Mouse (Mus musculus) hindbrain, embryonic 13.5 days (tissue): ENCODE measurements around the gene Bmpr1a. TPM values are rescaled to one million over a fixed set of nuclear protein-coding genes. Genes with fewer than 3 reads are reported as not detected.

Experiments used
- polyA plus RNA-seq: library from polyadenylated mRNA; unstranded; fragments of >200 nt; fragmentation: Nextera tagmentation; extraction: Ambion mirVana; gene quantifications from 2 replicates; pipeline ENCODE4 v1.2.1, GENCODE M21; 2015

Gene Bmpr1a
- polyA plus RNA-seq, 1 experiment from 2014 or later = 20.5 TPM

Other genes with a start within 250 kb of the Bmpr1a start
- 5.9 and 8.7 TPM in 2 replicates for gene Shld2, start 192.8 kb downstream of the Bmpr1a start, polyA plus RNA-seq
- 88.5 and 100.0 TPM in 2 replicates for gene Glud1, start 192.6 kb downstream of the Bmpr1a start, polyA plus RNA-seq
- gene Fam25c, start 147.9 kb downstream of the Bmpr1a start, polyA plus RNA-seq = not detected in 2 replicates
- gene Sncg, start 128.6 kb downstream of the Bmpr1a start, polyA plus RNA-seq = 235 and 244 TPM in 2 replicates
- gene Mmrn2, start 127.9 kb downstream of the Bmpr1a start, polyA plus RNA-seq = 5.6 and 5.7 TPM in 2 replicates
- not detected in 2 replicates for gene 9230112D13Rik, start 19.5 kb upstream of the Bmpr1a start, polyA plus RNA-seq
- gene Ldb3, start 85.3 kb upstream of the Bmpr1a start, polyA plus RNA-seq = 0.50 and 0.56 TPM in 2 replicates
- gene Opn4, start 96.8 kb upstream of the Bmpr1a start, polyA plus RNA-seq = not detected in 2 replicates
- 19.2 and 19.4 TPM in 2 replicates for gene Wapl, start 170.6 kb upstream of the Bmpr1a start, polyA plus RNA-seq